Mouse (Mus musculus) T-helper 2 cell (primary cell): ENCODE data around the gene Olfr750.

ENCODE experiments used
- in situ Hi-C: fragments of 300-600 bp; cut with MboI, MseI; formaldehyde crosslinking; loops from one replicate; pipeline ENCODE4 v1.15.1; 2025; ENCODE audit warnings: high pct_unique_total_duplicates

The Olfr750 gene

GRCm38 (mm10) chr14:51027387-51028155 is 46.7 kb downstream of the Olfr750 start:
- in situ Hi-C loops = no loop called here

- in situ Hi-C loops = no loop called here
Measured at GRCm38 (mm10) chr14:51026391-51027133, 47.7 kb downstream of the Olfr750 start.

DNA sequence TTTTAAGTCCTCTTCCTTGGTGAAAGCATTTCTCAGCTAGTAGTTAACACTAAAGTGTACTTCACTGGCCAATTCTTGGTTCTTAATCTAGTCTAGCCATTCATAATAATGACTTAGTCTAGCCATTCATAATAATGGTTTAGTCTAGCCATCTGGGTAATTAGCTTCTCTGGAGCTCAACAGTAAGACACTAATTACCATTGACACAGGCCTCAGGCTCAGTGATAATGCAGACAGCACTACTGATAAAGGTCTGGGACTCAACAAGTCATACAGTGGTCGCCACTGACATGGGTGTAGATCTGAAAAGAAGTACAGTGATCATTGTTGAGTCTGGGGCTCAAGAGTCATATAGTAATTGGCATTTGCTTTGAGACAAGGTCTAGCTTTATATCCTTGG is 49.4 kb downstream of the Olfr750 start:
- in situ Hi-C loops = loop anchor here (25.0 kb wide), 1 partner anchor 488 kb away; no protein-coding TSS in a partner anchor

DNA sequence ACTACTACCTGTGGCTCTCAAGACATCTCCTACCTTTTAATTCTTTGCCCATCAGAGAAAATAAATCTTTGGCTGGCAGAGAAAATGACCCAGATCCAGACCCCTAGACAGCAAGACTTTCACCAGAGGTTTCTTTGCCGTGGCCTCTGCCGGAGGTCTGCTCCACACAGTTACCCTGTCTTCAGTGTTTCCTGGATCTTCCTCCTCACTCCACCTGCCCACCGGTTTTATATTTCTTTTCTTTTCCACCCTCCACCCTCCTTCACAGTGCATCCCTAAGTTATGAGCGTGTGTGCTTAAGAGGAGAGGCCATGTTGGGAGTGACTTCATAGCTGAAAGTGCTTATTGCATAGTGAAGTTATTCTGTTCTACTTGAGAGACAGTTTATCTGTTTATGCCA is 50.8 kb downstream of the Olfr750 start:
- in situ Hi-C loops = loop anchor here (25.0 kb wide), 1 partner anchor 486 kb away; no protein-coding TSS in a partner anchor

GRCm38 (mm10) chr14:51017256-51017655 is 57.0 kb downstream of the Olfr750 start:
- in situ Hi-C loops = loop anchor here (25.0 kb wide), 1 partner anchor 480 kb away; no protein-coding TSS in a partner anchor
